Comparison of ENCODE assay signal across 7 mouse cellular contexts in genomic region chr4:149426325-149427199, GRCm38 (mm10). TPM values are rescaled to one million over a fixed set of nuclear protein-coding genes. Genes with fewer than 3 reads are reported as not detected.
A peak's percentile ranks its signal among the peaks of the same experiment; 100 is the strongest.
DNase-seq lines count a peak whose midpoint lies in the region; ATAC-seq lines count a peak whose summit lies in the region.

Gene Ube4b, minus strand, starts transcription at chr4:149426749.

- DNase-seq in adrenal gland, postnatal 14 days = peak; percentile 98
- DNase-seq in embryonic facial prominence, embryonic 11.5 days (ENCODE audit: low spot score) = peak; percentile 100
- peak; percentile 100 for DNase-seq in heart, adult 11 months
- peak; percentile 98 for DNase-seq in kidney, adult 18-20 months
- DNase-seq in limb, embryonic 11.5 days (ENCODE audit: low spot score) = peak; percentile 100
- peak; percentile 100 for DNase-seq in midbrain, embryonic 14.5 days
- DNase-seq in spleen, adult 18-20 months = peak; percentile 94 to 97

- no peaks in the 10 kb centered on the region for H3K27me3 ChIP-seq in embryonic facial prominence, embryonic 11.5 days (ENCODE audit: control insufficient read depth, insufficient read depth, low read length)
- H3K27me3 ChIP-seq in limb, embryonic 11.5 days (ENCODE audit: control insufficient read depth, insufficient read depth, low read length) = no peaks in the 10 kb centered on the region
- H3K27me3 ChIP-seq in midbrain, embryonic 14.5 days (ENCODE audit: control insufficient read depth, insufficient read depth, low read length) = no peaks in the 10 kb centered on the region

- peak within 1 kb of the TSS; percentile 92 for H3K4me3 ChIP-seq in embryonic facial prominence, embryonic 11.5 days (ENCODE audit: low read depth, low read length)
- peak within 1 kb of the TSS; percentile 95 for H3K4me3 ChIP-seq in limb, embryonic 11.5 days (ENCODE audit: low read depth, low read length)
- peak within 1 kb of the TSS; percentile 91 for H3K4me3 ChIP-seq in midbrain, embryonic 14.5 days (replicated peaks; ENCODE audit: low read depth, low read length)

- peak within 1 kb of the TSS; percentile 68 for H3K4me2 ChIP-seq in embryonic facial prominence, embryonic 11.5 days (ENCODE audit: low read depth, low read length)
- H3K4me2 ChIP-seq in limb, embryonic 11.5 days (ENCODE audit: low read depth, severe bottlenecking) = peak within 1 kb of the TSS; percentile 63
- peak within 1 kb of the TSS; percentile 71 for H3K4me2 ChIP-seq in midbrain, embryonic 14.5 days (ENCODE audit: low read length)

- H3K4me1 ChIP-seq in embryonic facial prominence, embryonic 11.5 days (ENCODE audit: control insufficient read depth, insufficient read depth, low read length) = no peaks in the 10 kb centered on the region
- no peaks in the 10 kb centered on the region for H3K4me1 ChIP-seq in limb, embryonic 11.5 days (ENCODE audit: control insufficient read depth, insufficient read depth, low read length)
- H3K4me1 ChIP-seq in midbrain, embryonic 14.5 days (ENCODE audit: control insufficient read depth, insufficient read depth, low read length) = peaks cover 11% of the 10 kb centered on the region; the same call in 1 of the 2 replicates

- peak; percentile 96 for ATAC-seq in embryonic facial prominence, embryonic 11.5 days (replicated peaks; ENCODE audit: insufficient number of reproducible peaks, low FRiP score, low TSS enrichment, low read depth)
- peak; percentile 91 for ATAC-seq in limb, embryonic 11.5 days (ENCODE audit: insufficient number of reproducible peaks, low FRiP score, low TSS enrichment, low read depth)
- ATAC-seq in midbrain, embryonic 14.5 days (ENCODE audit: low FRiP score, low TSS enrichment) = peak; percentile 96

- under 1% methylated on average over 43 of the region's 50 CpGs for WGBS in embryonic facial prominence, embryonic 11.5 days
- under 1% methylated on average over 47 of the region's 50 CpGs for WGBS in limb, embryonic 11.5 days
- under 1% methylated on average over 49 of the region's 50 CpGs for WGBS in midbrain, embryonic 14.5 days

- peak within 1 kb of the TSS; percentile 91 for H3K9ac ChIP-seq in embryonic facial prominence, embryonic 11.5 days (replicated peaks; ENCODE audit: low read length)
- H3K9ac ChIP-seq in limb, embryonic 11.5 days (ENCODE audit: low read length) = peak within 1 kb of the TSS; percentile 93
- peak within 1 kb of the TSS; percentile 85 for H3K9ac ChIP-seq in midbrain, embryonic 14.5 days (replicated peaks; ENCODE audit: low read length)

- H3K36me3 ChIP-seq in embryonic facial prominence, embryonic 11.5 days (replicated peaks; ENCODE audit: control insufficient read depth, insufficient read depth, low read depth, low read length) = no peaks in the 10 kb centered on the region
- no peaks in the 10 kb centered on the region for H3K36me3 ChIP-seq in limb, embryonic 11.5 days (ENCODE audit: control insufficient read depth, insufficient read depth, low read length)
- H3K36me3 ChIP-seq in midbrain, embryonic 14.5 days (ENCODE audit: control insufficient read depth, insufficient read depth, low read length) = no peaks in the 10 kb centered on the region

- peak within 1 kb of the TSS; percentile 98 for H3K27ac ChIP-seq in embryonic facial prominence, embryonic 11.5 days (replicated peaks; ENCODE audit: low read depth, low read length)
- H3K27ac ChIP-seq in limb, embryonic 11.5 days (replicated peaks; ENCODE audit: low read depth, low read length) = peak within 1 kb of the TSS; percentile 99
- H3K27ac ChIP-seq in midbrain, embryonic 14.5 days (replicated peaks; ENCODE audit: low read depth, low read length) = peak within 1 kb of the TSS; percentile 99

- no peaks in the 10 kb centered on the region for H3K9me3 ChIP-seq in embryonic facial prominence, embryonic 11.5 days (replicated peaks; ENCODE audit: control insufficient read depth, low read length)
- H3K9me3 ChIP-seq in limb, embryonic 11.5 days (ENCODE audit: control insufficient read depth, low read length) = no peaks in the 10 kb centered on the region
- H3K9me3 ChIP-seq in midbrain, embryonic 14.5 days (ENCODE audit: control insufficient read depth, low read length) = no peaks in the 10 kb centered on the region

RNA-seq across cellular contexts. Expression of gene Ube4b, which starts in this region (rescaled TPM):
- 63.8 and 78.6 TPM in 2 replicates for total RNA-seq in adrenal gland, postnatal 14 days (2021)
- 54.2 and 54.5 TPM in 2 replicates for polyA plus RNA-seq in embryonic facial prominence, embryonic 11.5 days (2014; fragmentation: Nextera tagmentation; extraction: Ambion mirVana)
- polyA plus RNA-seq in limb, embryonic 11.5 days (2014; fragmentation: Nextera tagmentation; extraction: Ambion mirVana) = 49.5 and 58.5 TPM in 2 replicates
- polyA plus RNA-seq in midbrain, embryonic 14.5 days (2014; fragmentation: Nextera tagmentation; extraction: Ambion mirVana) = 56.8 and 59.1 TPM in 2 replicates

Comparison
In these comparisons a context has a peak if more than half of its experiments do, and no peak if none do; other contexts are left out.
1. Peak in every context shown above with its lines: DNase-seq, ATAC-seq, H3K4me3 ChIP-seq and H3K27ac ChIP-seq.